Mouse (Mus musculus): ENCODE results near the gene Ngly1. TPM values are rescaled to one million over a fixed set of nuclear protein-coding genes. Genes with fewer than 3 reads are reported as not detected.

The Ngly1 gene
- polyA plus RNA-seq, 1 experiment from 2014 or later = 27.8 TPM

GRCm38 (mm10) chr14:16313936-16314521, 64.9 kb downstream of the Ngly1 start:
- peak; percentile 53; the same call in 1 of the 2 replicates for ATAC-seq (ENCODE audit: low FRiP score)
- H3K9me3 ChIP-seq (ENCODE audit: control insufficient read depth, low read length) = no peaks in the 10 kb centered on the region
- no peak overlapping the region for H3K4me2 ChIP-seq (replicated peaks)
- H3K27ac ChIP-seq = no peak overlapping the region
- WGBS = 70% methylated on average over 7 of the region's 7 CpGs
- H3K4me1 ChIP-seq (replicated peaks; ENCODE audit: control insufficient read depth, insufficient read depth, low read length) = no peaks in the 10 kb centered on the region
- H3K9ac ChIP-seq = no peak overlapping the region
- H3K36me3 ChIP-seq (replicated peaks; ENCODE audit: control insufficient read depth, insufficient read depth) = no peaks in the 10 kb centered on the region
- H3K27me3 ChIP-seq (ENCODE audit: control insufficient read depth, insufficient read depth, low read length) = no peaks in the 10 kb centered on the region
- DNase-seq (ENCODE audit: low spot score) = no peak
- H3K4me3 ChIP-seq (replicated peaks; ENCODE audit: low read length) = no peak overlapping the region

- DNase-seq (ENCODE audit: low spot score) (no peak), ATAC-seq (ENCODE audit: low FRiP score) (no peak)
- H3K9ac ChIP-seq = no peak overlapping the region
- H3K4me2 ChIP-seq (replicated peaks) = no peak overlapping the region
- no peaks in the 10 kb centered on the region for H3K4me1 ChIP-seq (replicated peaks; ENCODE audit: control insufficient read depth, insufficient read depth, low read length)
- no peaks in the 10 kb centered on the region for H3K27me3 ChIP-seq (ENCODE audit: control insufficient read depth, insufficient read depth, low read length)
- H3K9me3 ChIP-seq (ENCODE audit: control insufficient read depth, low read length) = no peaks in the 10 kb centered on the region
- no peak overlapping the region for H3K4me3 ChIP-seq (replicated peaks; ENCODE audit: low read length)
- no peaks in the 10 kb centered on the region for H3K36me3 ChIP-seq (replicated peaks; ENCODE audit: control insufficient read depth, insufficient read depth)
- 81% methylated on average over 2 of the region's 2 CpGs for WGBS
- H3K27ac ChIP-seq = no peak overlapping the region
Observed at GRCm38 (mm10) chr14:16314842-16315241, 65.8 kb downstream of the Ngly1 start.

DNA sequence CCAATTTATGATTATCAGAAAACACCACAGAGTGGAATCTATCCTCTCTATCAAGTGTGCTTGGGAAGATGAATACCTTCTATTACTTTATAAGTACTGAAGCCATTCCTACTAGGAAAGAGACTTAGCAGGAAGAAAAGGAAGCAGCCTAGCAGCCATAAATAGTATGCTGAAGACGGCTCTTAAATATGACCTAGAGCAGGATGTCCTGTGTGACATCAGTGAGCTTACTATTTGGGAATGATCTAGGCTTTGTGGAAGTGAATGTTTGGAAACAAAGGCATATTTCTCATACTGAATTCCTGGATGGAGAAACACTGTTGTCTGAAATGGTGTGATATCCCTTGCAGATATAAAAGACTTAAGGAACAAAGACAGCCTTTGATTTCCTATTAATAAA, 67.6 kb downstream of the Ngly1 start:
- Histone ChIP-seq H3K4me2 (replicated peaks) (no peak overlapping the region), H3K27me3 (ENCODE audit: control insufficient read depth, insufficient read depth, low read length) (no peaks in the 10 kb centered on the region), H3K9me3 (ENCODE audit: control insufficient read depth, low read length) (no peaks in the 10 kb centered on the region), H3K9ac (no peak overlapping the region), H3K4me3 (replicated peaks; ENCODE audit: low read length) (no peak overlapping the region), H3K4me1 (replicated peaks; ENCODE audit: control insufficient read depth, insufficient read depth, low read length) (no peaks in the 10 kb centered on the region), H3K27ac (no peak overlapping the region), H3K36me3 (replicated peaks; ENCODE audit: control insufficient read depth, insufficient read depth) (no peaks in the 10 kb centered on the region)
- DNase-seq (ENCODE audit: low spot score) (no peak), ATAC-seq (ENCODE audit: low FRiP score) (no peak)
- WGBS = 79% methylated on average over 1 of the region's 1 CpGs

DNA sequence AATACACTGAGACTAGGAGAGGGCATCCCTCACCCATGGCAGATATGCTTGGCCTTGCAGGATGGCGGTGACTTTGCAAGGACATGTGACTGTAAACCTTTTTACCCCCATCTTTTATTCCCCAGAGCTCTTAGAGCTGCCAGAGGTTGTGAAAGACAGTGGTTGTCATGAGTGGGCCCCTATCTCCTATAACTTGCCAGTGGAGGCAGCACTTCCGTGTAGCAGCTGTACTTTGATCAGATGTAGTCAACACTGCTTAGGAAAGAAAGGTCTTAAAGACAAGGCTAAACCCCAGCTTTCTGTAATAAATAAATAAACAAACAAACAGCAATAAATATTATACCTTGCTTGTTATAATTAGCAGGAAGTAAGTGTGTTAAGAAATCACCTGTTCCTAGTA, 70.7 kb downstream of the Ngly1 start:
- H3K4me2 ChIP-seq (replicated peaks) = no peak overlapping the region
- no peaks in the 10 kb centered on the region for H3K4me1 ChIP-seq (replicated peaks; ENCODE audit: control insufficient read depth, insufficient read depth, low read length)
- no peak for ATAC-seq (ENCODE audit: low FRiP score)
- no peak for DNase-seq (ENCODE audit: low spot score)
- H3K4me3 ChIP-seq (replicated peaks; ENCODE audit: low read length) = no peak overlapping the region
- H3K9me3 ChIP-seq (ENCODE audit: control insufficient read depth, low read length) = no peaks in the 10 kb centered on the region
- no peaks in the 10 kb centered on the region for H3K36me3 ChIP-seq (replicated peaks; ENCODE audit: control insufficient read depth, insufficient read depth)
- 88% methylated on average over 2 of the region's 2 CpGs for WGBS
- H3K27ac ChIP-seq = no peak overlapping the region
- no peaks in the 10 kb centered on the region for H3K27me3 ChIP-seq (ENCODE audit: control insufficient read depth, insufficient read depth, low read length)
- no peak overlapping the region for H3K9ac ChIP-seq

DNA sequence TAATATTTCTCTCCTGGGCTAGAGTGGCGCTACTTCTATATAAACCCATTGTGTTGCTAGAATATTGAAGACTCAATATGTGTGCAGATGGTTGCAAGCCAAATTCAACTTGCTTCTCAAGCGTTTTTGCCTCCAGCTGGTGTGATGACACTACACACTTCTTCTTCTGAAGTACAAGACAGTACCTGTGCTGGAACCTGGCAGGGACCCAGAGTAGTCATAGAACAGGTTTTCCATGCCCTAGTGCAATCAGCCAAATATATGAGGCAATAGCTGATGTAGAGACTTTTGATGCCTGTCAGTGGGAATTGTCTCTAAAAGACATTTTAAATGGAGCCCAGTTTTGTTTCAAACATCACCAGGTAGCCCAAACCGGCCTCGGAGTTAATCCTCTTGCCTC, 75.3 kb downstream of the Ngly1 start:
- ATAC-seq (ENCODE audit: low FRiP score) = no peak
- WGBS = 86% methylated on average over 4 of the region's 4 CpGs
- DNase-seq (ENCODE audit: low spot score) = no peak
- Histone ChIP-seq H3K4me1 (replicated peaks; ENCODE audit: control insufficient read depth, insufficient read depth, low read length) (peaks cover 7% of the 10 kb centered on the region; the same call in 1 of the 2 replicates), H3K4me2 (replicated peaks) (no peak overlapping the region), H3K36me3 (replicated peaks; ENCODE audit: control insufficient read depth, insufficient read depth) (no peaks in the 10 kb centered on the region), H3K9me3 (ENCODE audit: control insufficient read depth, low read length) (no peaks in the 10 kb centered on the region), H3K27ac (no peak overlapping the region), H3K27me3 (ENCODE audit: control insufficient read depth, insufficient read depth, low read length) (no peaks in the 10 kb centered on the region), H3K4me3 (replicated peaks; ENCODE audit: low read length) (no peak overlapping the region), H3K9ac (no peak overlapping the region)

GRCm38 (mm10) chr14:16325208-16325607, 76.1 kb downstream of the Ngly1 start:
- no peak for ATAC-seq (ENCODE audit: low FRiP score)
- Histone ChIP-seq H3K4me1 (replicated peaks; ENCODE audit: control insufficient read depth, insufficient read depth, low read length) (peaks cover 7% of the 10 kb centered on the region; the same call in 1 of the 2 replicates), H3K27ac (no peak overlapping the region), H3K9ac (no peak overlapping the region), H3K27me3 (ENCODE audit: control insufficient read depth, insufficient read depth, low read length) (no peaks in the 10 kb centered on the region), H3K36me3 (replicated peaks; ENCODE audit: control insufficient read depth, insufficient read depth) (no peaks in the 10 kb centered on the region), H3K9me3 (ENCODE audit: control insufficient read depth, low read length) (no peaks in the 10 kb centered on the region), H3K4me3 (replicated peaks; ENCODE audit: low read length) (no peak overlapping the region), H3K4me2 (replicated peaks) (no peak overlapping the region)
- DNase-seq (ENCODE audit: low spot score) = no peak
- WGBS = 53% methylated on average over 1 of the region's 1 CpGs

- H3K27me3 ChIP-seq (ENCODE audit: control insufficient read depth, insufficient read depth, low read length) = no peaks in the 10 kb centered on the region
- ATAC-seq (ENCODE audit: low FRiP score) = peak; percentile 27; the same call in 1 of the 2 replicates
- H3K4me3 ChIP-seq (replicated peaks; ENCODE audit: low read length) = no peak overlapping the region
- H3K36me3 ChIP-seq (replicated peaks; ENCODE audit: control insufficient read depth, insufficient read depth) = no peaks in the 10 kb centered on the region
- H3K27ac ChIP-seq = no peak overlapping the region
- WGBS = 5% methylated on average over 2 of the region's 2 CpGs
- no peaks in the 10 kb centered on the region for H3K9me3 ChIP-seq (ENCODE audit: control insufficient read depth, low read length)
- DNase-seq (ENCODE audit: low spot score) = no peak
- H3K9ac ChIP-seq = no peak overlapping the region
- no peak overlapping the region for H3K4me2 ChIP-seq (replicated peaks)
- H3K4me1 ChIP-seq (replicated peaks; ENCODE audit: control insufficient read depth, insufficient read depth, low read length) = peaks cover 7% of the 10 kb centered on the region; the same call in 1 of the 2 replicates
Observed at GRCm38 (mm10) chr14:16328531-16328930, 79.5 kb downstream of the Ngly1 start.

GRCm38 (mm10) chr14:16328959-16329480, 79.9 kb downstream of the Ngly1 start:
- no peak for ATAC-seq (ENCODE audit: low FRiP score)

DNA sequence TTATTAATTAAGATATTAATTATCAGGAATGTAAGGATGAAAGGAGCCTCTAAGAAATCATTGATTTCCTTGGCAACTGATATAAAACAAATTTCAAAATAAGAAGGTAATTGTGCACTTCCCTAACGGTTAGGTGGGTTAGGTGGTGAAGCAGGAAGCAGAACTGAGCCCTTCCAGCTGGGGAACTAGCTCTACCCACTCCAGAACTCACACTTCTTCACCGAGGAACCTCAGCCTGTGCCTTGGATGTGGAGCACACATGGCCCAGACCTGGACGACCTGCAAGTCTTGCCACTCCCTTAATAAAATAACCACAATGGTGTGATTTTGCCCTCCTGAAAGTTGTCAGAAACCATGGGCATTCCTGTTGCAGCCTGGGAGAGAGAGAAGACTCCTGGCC, 80.7 kb downstream of the Ngly1 start:
- no peak overlapping the region for H3K9ac ChIP-seq
- no peaks in the 10 kb centered on the region for H3K27me3 ChIP-seq (ENCODE audit: control insufficient read depth, insufficient read depth, low read length)
- no peak overlapping the region for H3K4me3 ChIP-seq (replicated peaks; ENCODE audit: low read length)
- no peak overlapping the region for H3K4me2 ChIP-seq (replicated peaks)
- peaks cover 7% of the 10 kb centered on the region; the same call in 1 of the 2 replicates for H3K4me1 ChIP-seq (replicated peaks; ENCODE audit: control insufficient read depth, insufficient read depth, low read length)
- H3K9me3 ChIP-seq (ENCODE audit: control insufficient read depth, low read length) = no peaks in the 10 kb centered on the region
- ATAC-seq (ENCODE audit: low FRiP score) (no peak), DNase-seq (ENCODE audit: low spot score) (no peak)
- H3K27ac ChIP-seq = no peak overlapping the region
- no peaks in the 10 kb centered on the region for H3K36me3 ChIP-seq (replicated peaks; ENCODE audit: control insufficient read depth, insufficient read depth)
- WGBS = 81% methylated on average over 3 of the region's 3 CpGs

More at GRCm38 (mm10) chr14:16328959-16329480, 79.9 kb downstream of the Ngly1 start:
- no peak for DNase-seq (ENCODE audit: low spot score)
- no peak overlapping the region for H3K27ac ChIP-seq
- no peak overlapping the region for H3K4me2 ChIP-seq (replicated peaks)
- no peak overlapping the region for H3K9ac ChIP-seq
- H3K4me3 ChIP-seq (replicated peaks; ENCODE audit: low read length) = no peak overlapping the region
- no peaks in the 10 kb centered on the region for H3K27me3 ChIP-seq (ENCODE audit: control insufficient read depth, insufficient read depth, low read length)
- peaks cover 7% of the 10 kb centered on the region; the same call in 1 of the 2 replicates for H3K4me1 ChIP-seq (replicated peaks; ENCODE audit: control insufficient read depth, insufficient read depth, low read length)
- 38% methylated on average over 5 of the region's 5 CpGs for WGBS
- no peaks in the 10 kb centered on the region for H3K36me3 ChIP-seq (replicated peaks; ENCODE audit: control insufficient read depth, insufficient read depth)
- no peaks in the 10 kb centered on the region for H3K9me3 ChIP-seq (ENCODE audit: control insufficient read depth, low read length)
